Mouse (Mus musculus) right cerebral cortex, adult 2 months (tissue): ENCODE measurements around the gene Gapvd1.
"Not testable (repeated sequence)": the region's sequence is repeated elsewhere in the genome, so short reads cannot be mapped to it uniquely, and the experiment has no call there.

ENCODE experiments used
- DNase-seq, 2 experiments: peaks; one replicate each; pipeline ENCODE4 v3.0.0; 2021 to 2022; ENCODE audit warnings: low spot score in 2 of 2

Gene Gapvd1

GRCm38 (mm10) chr2:34754551-34755358 lies at the start of gene Gapvd1:
Gapvd1 (minus strand) TSS chr2:34755232.
- peak in 1 of 2 experiments; percentile 35 for DNase-seq

DNA sequence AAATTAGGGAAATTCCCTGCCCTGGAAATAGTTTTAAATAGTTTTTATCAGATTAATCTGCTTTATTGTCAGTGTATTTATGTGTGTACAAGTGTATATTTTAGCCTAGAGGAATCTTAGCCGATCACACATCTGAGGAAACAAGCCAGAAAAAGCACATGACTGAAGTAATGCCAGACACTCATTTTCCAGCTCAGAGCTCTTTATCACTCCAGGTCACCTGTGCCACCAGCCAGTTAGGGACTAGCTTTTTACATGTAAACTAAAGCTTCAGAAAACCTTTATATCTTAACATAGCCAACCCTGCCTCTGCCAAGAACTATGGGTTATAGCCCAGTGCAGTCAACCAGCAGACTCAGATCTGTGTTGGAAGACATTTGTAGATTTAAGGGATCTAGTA lies 49.8 kb upstream of the Gapvd1 start:
- no peak for DNase-seq

DNA sequence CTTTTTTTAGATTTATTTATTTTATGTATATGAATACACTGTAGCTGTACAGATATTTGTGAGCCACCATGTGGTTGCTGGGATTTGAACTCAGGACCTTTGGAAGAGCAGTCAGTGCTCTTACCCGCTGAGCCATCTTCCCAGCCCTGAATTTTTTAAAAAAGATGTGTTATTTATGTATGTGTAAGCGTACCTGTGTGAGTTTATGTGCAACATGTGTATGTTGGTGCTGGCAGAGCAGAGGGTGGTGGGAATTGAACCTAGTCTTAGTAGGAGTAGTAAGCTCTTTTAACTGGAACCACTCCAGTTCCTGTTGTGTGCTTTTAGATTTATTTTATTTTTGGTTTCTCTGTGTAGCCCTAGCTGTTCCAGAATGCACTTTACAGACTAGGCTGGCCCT lies 49.1 kb upstream of the Gapvd1 start:
- no peak for DNase-seq

DNA sequence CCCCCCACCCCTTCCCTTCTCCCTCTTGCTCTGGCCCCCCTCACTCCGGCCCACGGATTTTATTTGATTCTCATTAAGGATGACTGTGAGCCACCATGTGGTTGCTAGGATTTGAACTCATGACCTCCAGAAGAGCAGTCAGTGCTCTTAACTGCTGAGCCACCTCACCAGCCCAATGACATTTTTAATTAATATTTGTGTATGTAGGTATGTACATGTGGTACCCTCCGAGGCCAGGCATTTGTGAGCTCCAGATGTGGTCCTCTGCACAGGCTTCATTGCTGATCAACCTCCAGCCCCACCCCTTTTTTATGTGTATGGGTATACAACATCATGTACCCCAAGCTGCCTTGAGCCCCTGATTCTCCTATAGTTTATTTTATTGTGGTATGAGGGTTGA lies 48.7 kb upstream of the Gapvd1 start:
- no peak for DNase-seq

GRCm38 (mm10) chr2:34802565-34803245 lies 47.7 kb upstream of the Gapvd1 start:
- peak; percentile 24 to 29 for DNase-seq

- DNase-seq = peak; percentile 98 to 99
Observed at GRCm38 (mm10) chr2:34801516-34802482, 46.8 kb upstream of the Gapvd1 start.

DNA sequence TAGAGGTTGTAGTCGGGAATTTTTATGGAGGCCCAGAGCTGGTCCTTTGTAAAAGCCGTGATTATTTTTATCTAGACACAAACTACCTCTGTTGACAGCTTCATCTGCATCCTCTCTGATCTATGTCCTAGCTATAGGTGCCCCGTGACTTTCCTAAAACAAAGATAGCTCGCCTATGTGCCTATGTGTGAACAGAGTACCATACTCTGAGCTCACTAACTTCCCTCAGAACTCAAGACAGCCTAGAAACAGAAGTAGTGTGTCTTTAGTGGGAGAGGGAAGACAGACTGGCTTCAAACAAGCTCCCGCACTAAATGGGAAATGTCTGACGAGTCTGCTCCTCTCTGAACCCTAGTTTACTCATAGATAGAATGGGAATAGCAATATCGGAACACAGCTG lies 45.3 kb upstream of the Gapvd1 start:
- no peak for DNase-seq

DNA sequence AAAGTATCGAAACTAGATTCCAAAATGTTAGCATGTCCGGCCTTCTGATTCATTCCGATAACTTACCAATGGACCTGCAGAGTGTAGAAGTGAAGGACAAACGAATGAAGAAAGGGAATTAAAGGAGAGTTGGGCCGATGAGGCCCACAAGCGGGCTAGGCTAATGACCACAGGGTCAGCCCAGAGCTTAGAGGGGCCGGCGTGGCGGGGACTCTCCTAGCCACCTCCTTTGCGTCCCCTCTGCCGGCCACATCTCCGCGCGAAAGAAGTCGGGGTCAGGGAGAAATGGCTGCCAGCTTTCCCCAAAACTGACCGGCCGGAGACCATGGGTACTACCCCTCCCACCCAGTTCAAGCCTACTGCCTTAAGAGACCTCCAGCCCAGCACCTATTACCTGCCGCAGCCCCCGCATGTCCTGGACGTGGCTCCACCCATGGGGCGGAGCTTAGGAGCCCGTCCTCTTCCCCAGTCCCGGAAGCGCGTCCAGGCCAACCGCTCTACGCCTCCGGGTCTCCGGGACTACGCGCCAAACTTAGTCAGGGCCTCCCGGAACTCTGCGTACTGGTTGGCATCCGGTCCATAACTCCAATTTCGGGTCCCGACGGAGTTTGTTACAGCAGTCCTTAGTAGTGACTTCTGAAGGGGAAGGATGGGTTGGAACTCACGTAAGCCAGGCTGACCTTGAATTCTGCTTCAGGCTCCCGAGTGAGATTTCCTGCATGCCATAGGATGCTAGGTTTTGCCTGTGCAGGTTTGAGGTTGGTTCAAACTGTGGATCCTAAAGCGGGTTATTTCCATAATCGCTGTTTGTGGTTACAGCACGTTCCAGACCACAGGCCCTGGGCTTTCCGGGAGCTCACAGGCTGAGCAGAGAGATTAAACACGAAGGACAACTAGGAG lies 44.6 kb upstream of the Gapvd1 start, which contains the start of gene Rabepk:
TSS of gene Rabepk (minus strand) at position 556 of the 900 bp plus-strand sequence.
- peak; percentile 68 to 75 for DNase-seq

DNA sequence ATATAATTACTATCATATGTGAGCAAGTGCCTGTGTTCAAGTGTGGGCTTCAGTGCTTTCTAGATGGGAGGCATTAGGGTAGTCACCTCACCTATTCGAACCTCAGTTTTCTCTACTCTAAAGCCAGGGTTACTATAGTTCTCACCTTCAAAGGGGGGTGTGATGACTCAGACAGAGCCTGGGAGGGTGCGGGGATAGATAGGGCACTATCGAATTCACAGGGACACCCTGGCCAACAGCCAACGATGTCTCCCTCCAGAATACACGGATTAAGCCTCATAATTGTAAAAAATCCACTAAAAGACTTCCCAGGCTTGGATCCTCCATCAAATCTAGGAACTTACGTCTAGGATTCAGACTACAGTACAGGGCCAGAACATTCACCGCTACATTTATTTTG lies 40.4 kb upstream of the Gapvd1 start:
- no peak for DNase-seq

GRCm38 (mm10) chr2:34794511-34794910 lies 39.5 kb upstream of the Gapvd1 start:
- no peak for DNase-seq

DNA sequence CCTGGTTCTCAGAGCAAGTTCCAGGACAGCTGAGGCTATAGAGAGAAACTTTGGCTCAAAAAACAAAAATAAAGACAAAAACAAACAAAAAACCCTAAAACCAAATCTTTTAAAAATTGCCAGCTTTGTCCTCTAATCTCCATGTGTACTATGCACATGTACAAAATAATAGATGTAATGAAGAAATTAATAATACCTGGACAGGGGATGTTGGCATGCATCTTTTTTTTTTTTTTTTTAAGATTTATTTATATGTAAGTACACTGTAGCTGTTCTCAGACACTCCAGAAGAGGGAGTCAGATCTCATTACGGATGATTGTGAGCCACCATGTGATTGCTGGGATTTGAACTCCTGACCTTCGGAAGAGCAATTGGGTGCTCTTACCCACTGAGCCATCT lies 37.5 kb upstream of the Gapvd1 start:
- not testable (repeated sequence) for DNase-seq

- DNase-seq = no peak
Observed at GRCm38 (mm10) chr2:34790282-34790681, 35.2 kb upstream of the Gapvd1 start.

DNA sequence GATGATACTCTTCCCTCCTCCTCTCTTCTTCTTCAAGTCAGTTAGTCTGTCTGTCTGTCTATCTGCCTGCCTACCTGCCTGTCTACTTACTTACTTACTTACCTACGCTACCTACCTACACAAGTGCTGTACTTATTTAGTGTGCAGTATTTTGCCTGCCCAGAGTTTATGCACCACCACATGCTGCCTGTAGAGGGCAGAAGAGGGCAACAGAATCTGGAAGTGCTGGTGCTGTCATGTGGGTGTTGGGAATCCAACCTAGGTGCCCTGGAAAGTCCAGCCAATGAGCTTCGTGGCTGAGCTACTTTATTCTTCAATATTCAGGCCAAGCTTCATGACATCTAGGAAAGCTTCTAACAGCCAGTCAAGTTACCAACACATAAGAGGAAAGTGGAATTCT lies 29.1 kb upstream of the Gapvd1 start:
- DNase-seq = peak; percentile 35 to 53

- no peak for DNase-seq
Observed at GRCm38 (mm10) chr2:34783064-34784020, 28.3 kb upstream of the Gapvd1 start.

DNA sequence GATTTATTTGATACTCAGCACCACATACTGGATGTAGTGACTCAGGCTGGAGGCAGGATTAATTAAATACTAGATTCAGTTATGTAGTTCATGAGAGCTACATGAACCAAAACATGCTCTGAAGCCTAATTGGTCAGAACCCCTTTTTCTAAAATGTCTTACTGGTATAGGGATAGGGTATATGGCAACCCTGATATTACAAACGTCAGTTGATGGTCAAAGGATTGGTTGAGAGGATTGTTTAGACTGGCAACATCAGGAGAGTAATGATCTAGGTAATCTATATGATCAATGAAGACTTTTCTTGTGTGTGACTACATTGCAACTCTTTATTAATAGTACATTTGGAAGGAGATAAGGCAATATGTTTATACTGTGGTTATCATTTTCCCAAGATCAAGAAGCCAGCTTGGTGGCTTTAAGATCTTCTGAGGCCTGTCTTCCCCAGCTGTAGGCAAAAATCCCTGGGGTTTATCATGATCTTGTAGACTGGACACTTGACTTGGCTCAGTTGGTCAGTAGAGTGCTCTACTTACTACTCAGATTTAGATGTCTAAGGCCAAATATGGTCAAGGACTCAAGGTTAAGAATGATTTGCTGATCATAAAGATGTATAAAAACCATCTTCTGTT lies 22.3 kb upstream of the Gapvd1 start:
- DNase-seq = no peak

DNA sequence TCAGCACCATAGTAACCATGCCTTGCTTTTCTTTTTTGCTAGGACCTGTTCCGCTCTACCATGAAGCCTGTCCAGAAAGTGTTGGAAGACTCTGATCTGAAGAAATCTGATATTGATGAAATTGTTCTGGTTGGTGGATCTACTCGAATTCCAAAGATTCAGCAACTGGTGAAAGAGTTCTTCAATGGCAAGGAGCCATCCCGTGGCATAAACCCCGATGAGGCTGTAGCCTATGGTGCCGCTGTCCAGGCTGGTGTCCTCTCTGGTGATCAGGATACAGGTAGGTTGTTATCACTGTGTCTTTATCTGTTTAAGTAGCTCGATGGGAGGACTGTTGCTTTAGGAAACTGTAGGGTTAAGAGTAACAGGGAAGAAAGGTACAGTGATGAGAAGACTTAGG lies 19.5 kb upstream of the Gapvd1 start:
- DNase-seq = no peak

GRCm38 (mm10) chr2:34773673-34774072 lies 18.6 kb upstream of the Gapvd1 start:
- no peak for DNase-seq

GRCm38 (mm10) chr2:34772252-34773235 lies 17.5 kb upstream of the Gapvd1 start:
- DNase-seq = no peak
